Mouse (Mus musculus): ENCODE results near the gene H1f0.

GRCm38 (mm10) chr15:79074913-79075532, 46.8 kb downstream of the H1f0 start, which contains the start of gene Eif3l:
- no peak for TF ChIP-seq GATA1 (IDR thresholded peaks at IDR 0.05; ENCODE audit: low read length)
- TF ChIP-seq TAL1 (IDR thresholded peaks at IDR 0.05; ENCODE audit: low read length): no peak

All from erythroblast, embryonic 14.5 days (primary cell).